Mouse (Mus musculus): ENCODE data around the gene Rcl1. TPM values are rescaled to one million over a fixed set of nuclear protein-coding genes. Genes with fewer than 3 reads are reported as not detected.
A peak's percentile ranks its signal among the peaks of the same experiment; 100 is the strongest.

Rcl1 gene
- total RNA-seq, 1 experiment: 70.5 TPM

DNA sequence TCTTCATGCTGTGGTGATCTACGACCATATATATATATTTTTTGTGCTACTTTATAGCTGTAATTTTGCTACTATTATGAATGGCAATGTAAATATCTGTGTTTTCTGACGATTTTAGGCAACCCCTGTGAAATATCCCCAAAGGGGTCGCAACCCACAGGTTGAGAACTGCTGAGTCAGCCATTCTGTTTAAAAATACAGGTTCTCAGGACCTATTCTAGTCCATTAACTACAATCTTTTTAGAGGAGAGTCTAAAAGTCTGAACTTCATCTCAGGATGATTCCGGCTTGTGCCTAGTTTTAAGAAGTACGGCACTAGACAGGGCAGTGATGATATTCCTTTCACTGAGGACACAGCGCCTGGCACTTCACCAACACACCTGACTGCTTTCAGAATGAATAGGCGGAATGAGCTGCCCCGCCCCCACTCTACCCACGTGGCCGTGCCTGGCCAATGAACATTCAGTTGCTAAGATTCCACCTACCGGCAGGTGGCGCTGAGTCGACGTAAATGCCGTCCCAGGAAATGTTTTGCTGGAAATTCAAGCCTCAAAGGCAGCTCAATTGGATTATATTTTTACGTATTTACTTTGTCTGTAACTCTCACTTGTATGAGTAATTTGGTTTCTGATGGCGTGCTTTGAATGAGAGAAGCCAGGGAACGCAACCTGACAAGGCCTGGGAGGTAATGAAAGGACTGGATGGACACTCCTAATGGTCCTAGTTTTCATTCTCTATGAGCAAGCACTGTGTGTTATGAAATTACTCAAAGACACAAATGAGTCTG is 37.4 kb upstream of the Rcl1 start:
- no peak overlapping the region for H3K27ac ChIP-seq (ENCODE audit: insufficient read depth, low read depth, low read length, poor library complexity, severe bottlenecking)
- no peaks in the 10 kb centered on the region for H3K9me3 ChIP-seq (ENCODE audit: control insufficient read depth, insufficient read depth, low read depth, low read length)
- no peaks in the 10 kb centered on the region for H3K36me3 ChIP-seq (ENCODE audit: control insufficient read depth, insufficient read depth, low read length, poor library complexity, severe bottlenecking)
- H3K9ac ChIP-seq (ENCODE audit: insufficient read depth, low read depth, low read length, poor library complexity, severe bottlenecking): no peak overlapping the region; the same call in 1 of the 2 replicates
- H3K4me3 ChIP-seq (ENCODE audit: insufficient read depth in 1 of 2, low read depth in 1 of 2, low read length in 2 of 2, poor library complexity in 1 of 2, severe bottlenecking in 1 of 2): peak overlapping the region in 1 of 2 experiments; percentile 42; a peak in 2 of 4 replicates
- TF ChIP-seq MAFK (IDR thresholded peaks at IDR 0.05; ENCODE audit: insufficient read depth, low read depth, low read length) (peak; percentile 98), CHD2 (IDR thresholded peaks at IDR 0.05; ENCODE audit: low read depth, low read length) (peak; percentile 52), HCFC1 (IDR thresholded peaks at IDR 0.05; ENCODE audit: borderline replicate concordance, insufficient read depth, low read length) (no peak)
- peak; percentile 87 for DNase-seq (ENCODE audit: low read depth, low spot score)
- peaks cover 11 to 12% of the 10 kb centered on the region in 2 experiments; a peak in 3 of 4 replicates for H3K4me1 ChIP-seq (ENCODE audit: control insufficient read depth in 2 of 2, insufficient read depth in 2 of 2, low read length in 2 of 2, poor library complexity in 1 of 2)
- in situ Hi-C loops (cut with MboI; ENCODE audit: low sequenced_read_pairs in 2 of 2, unreplicated experiment in 2 of 2): loop anchor here in 1 of 2 experiments (10.0 to 25.0 kb wide), 2 partner anchors 276 to 291 kb away; no protein-coding TSS in a partner anchor

DNA sequence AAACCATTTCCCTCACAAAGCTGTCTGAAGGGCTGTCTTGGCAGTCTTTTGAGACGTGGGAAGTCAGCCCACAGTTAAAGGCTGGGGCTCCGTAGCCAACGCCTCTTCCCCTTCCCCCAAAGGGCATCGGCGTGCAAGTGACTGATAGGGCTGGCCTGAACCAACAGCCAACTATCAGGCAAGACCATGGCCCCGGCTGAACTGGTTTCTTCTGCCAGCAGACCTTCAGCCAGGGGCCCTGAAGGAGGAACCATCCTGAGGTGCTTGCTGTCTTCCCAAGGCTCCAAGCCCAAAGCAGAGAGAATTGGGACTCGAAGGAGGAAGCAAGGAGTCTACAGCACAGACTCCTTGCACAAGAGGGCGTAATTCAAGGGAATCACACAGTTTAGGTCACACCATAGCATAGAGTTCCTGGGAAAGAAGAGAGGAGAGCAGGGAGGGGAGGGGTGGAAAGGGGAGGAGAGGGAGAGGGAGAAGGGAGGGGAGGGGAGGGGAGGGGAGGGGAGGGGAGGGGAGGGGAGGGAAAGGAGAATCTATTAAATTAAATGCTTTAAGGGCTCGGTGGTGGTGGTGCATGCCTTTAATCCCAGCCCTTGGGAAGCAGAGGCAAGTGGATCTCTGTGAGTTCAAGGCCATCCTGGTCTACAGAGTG is 36.6 kb upstream of the Rcl1 start:
- Histone ChIP-seq H3K27ac (ENCODE audit: insufficient read depth, low read depth, low read length, poor library complexity, severe bottlenecking) (peak overlapping the region; percentile 37), H3K36me3 (ENCODE audit: control insufficient read depth, insufficient read depth, low read length, poor library complexity, severe bottlenecking) (no peaks in the 10 kb centered on the region; the same call in 1 of the 2 replicates), H3K9ac (ENCODE audit: insufficient read depth, low read depth, low read length, poor library complexity, severe bottlenecking) (peak overlapping the region; percentile 8; the same call in 1 of the 2 replicates), H3K9me3 (ENCODE audit: control insufficient read depth, insufficient read depth, low read depth, low read length) (no peaks in the 10 kb centered on the region), H3K4me1 (ENCODE audit: control insufficient read depth in 2 of 2, insufficient read depth in 2 of 2, low read length in 2 of 2, poor library complexity in 1 of 2) (peaks cover 11 to 13% of the 10 kb centered on the region in 2 experiments; a peak in 3 of 4 replicates), H3K4me3 (ENCODE audit: insufficient read depth in 1 of 2, low read depth in 1 of 2, low read length in 2 of 2, poor library complexity in 1 of 2, severe bottlenecking in 1 of 2) (peak overlapping the region in 1 of 2 experiments; percentile 42; a peak in 2 of 4 replicates)
- no peak for TF ChIP-seq MAFK (IDR thresholded peaks at IDR 0.05; ENCODE audit: insufficient read depth, low read depth, low read length)
- no peak for TF ChIP-seq CHD2 (IDR thresholded peaks at IDR 0.05; ENCODE audit: low read depth, low read length)
- no peak for TF ChIP-seq HCFC1 (IDR thresholded peaks at IDR 0.05; ENCODE audit: borderline replicate concordance, insufficient read depth, low read length)
- no peak for TF ChIP-seq ZNF384 (IDR thresholded peaks at IDR 0.05; ENCODE audit: low read depth, low read length)
- no peak for TF ChIP-seq ZC3H11A (IDR thresholded peaks at IDR 0.05; ENCODE audit: borderline replicate concordance, low read depth, low read length)
- DNase-seq (ENCODE audit: low read depth, low spot score): no peak
- in situ Hi-C loops (cut with MboI; ENCODE audit: low sequenced_read_pairs in 2 of 2, unreplicated experiment in 2 of 2): loop anchor here in 1 of 2 experiments (10.0 to 25.0 kb wide), 2 partner anchors 277 to 290 kb away; no protein-coding TSS in a partner anchor

DNA sequence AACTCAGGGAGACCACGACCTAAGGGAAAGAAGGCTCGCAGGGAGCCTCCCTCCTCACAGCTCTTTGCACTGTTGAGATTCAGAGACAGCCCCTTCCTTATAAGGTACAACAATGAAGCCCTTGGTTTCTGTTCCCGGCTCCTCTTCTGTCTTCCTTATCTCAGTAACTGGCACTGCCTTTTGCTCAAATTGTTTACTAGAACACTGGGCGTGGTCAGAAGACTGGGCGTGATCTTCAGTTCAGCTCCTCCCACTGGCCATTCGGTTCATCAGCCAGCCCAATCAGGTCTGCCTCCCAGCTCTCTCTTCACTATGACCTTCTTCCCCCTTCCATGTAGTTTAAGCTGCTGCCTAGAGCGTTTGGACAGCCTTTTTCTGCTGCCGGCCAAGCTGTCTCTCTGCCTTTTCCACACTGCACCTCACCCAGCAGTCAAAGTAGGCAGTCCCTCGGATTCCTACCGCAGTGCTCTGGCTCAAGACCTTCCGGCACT is 34.1 kb upstream of the Rcl1 start:
- DNase-seq (ENCODE audit: low read depth, low spot score): peak; percentile 77
- in situ Hi-C loops (cut with MboI; ENCODE audit: low sequenced_read_pairs in 2 of 2, unreplicated experiment in 2 of 2): loop anchor here in 1 of 2 experiments (10.0 to 25.0 kb wide), 2 partner anchors 280 to 288 kb away; no protein-coding TSS in a partner anchor
- H3K9me3 ChIP-seq (ENCODE audit: control insufficient read depth, insufficient read depth, low read depth, low read length): no peaks in the 10 kb centered on the region
- peak overlapping the region; percentile 95 for H3K27ac ChIP-seq (ENCODE audit: insufficient read depth, low read depth, low read length, poor library complexity, severe bottlenecking)
- H3K4me1 ChIP-seq (ENCODE audit: control insufficient read depth in 2 of 2, insufficient read depth in 2 of 2, low read length in 2 of 2, poor library complexity in 1 of 2): peaks cover 10 to 11% of the 10 kb centered on the region in 2 experiments; a peak in 3 of 4 replicates
- peak overlapping the region; percentile 60 to 62 for H3K4me3 ChIP-seq (ENCODE audit: insufficient read depth in 1 of 2, low read depth in 1 of 2, low read length in 2 of 2, poor library complexity in 1 of 2, severe bottlenecking in 1 of 2)
- peak overlapping the region; percentile 53 for H3K9ac ChIP-seq (ENCODE audit: insufficient read depth, low read depth, low read length, poor library complexity, severe bottlenecking)
- no peaks in the 10 kb centered on the region; the same call in 1 of the 2 replicates for H3K36me3 ChIP-seq (ENCODE audit: control insufficient read depth, insufficient read depth, low read length, poor library complexity, severe bottlenecking)
- TF ChIP-seq HCFC1 (IDR thresholded peaks at IDR 0.05; ENCODE audit: borderline replicate concordance, insufficient read depth, low read length) (no peak), MAFK (IDR thresholded peaks at IDR 0.05; ENCODE audit: insufficient read depth, low read depth, low read length) (no peak), CHD2 (IDR thresholded peaks at IDR 0.05; ENCODE audit: low read depth, low read length) (no peak), ZNF384 (IDR thresholded peaks at IDR 0.05; ENCODE audit: low read depth, low read length) (no peak), ZC3H11A (IDR thresholded peaks at IDR 0.05; ENCODE audit: borderline replicate concordance, low read depth, low read length) (no peak)

DNA sequence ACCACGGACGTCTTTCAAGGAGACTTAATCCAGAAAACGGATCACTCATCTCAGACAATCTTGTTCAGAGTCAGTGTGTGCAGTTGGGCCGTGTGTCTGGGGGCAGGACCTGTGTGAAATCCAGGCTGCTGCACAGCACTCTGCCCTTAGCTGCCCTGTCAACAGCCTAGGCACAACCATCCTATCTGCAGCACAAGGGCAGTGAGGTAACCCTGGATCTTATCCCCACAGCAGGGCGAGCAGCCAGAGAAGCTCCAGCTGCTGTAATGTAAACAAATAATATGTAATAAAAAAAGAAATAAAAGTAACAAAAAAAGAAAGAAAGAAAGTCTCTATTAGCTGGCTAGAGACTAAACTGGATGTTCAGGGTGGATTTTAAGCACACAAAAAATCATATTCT is 32.0 kb upstream of the Rcl1 start:
- H3K36me3 ChIP-seq (ENCODE audit: control insufficient read depth, insufficient read depth, low read length, poor library complexity, severe bottlenecking): no peaks in the 10 kb centered on the region; the same call in 1 of the 2 replicates
- no peak overlapping the region for H3K4me3 ChIP-seq (ENCODE audit: insufficient read depth in 1 of 2, low read depth in 1 of 2, low read length in 2 of 2, poor library complexity in 1 of 2, severe bottlenecking in 1 of 2)
- no peak for TF ChIP-seq ZNF384 (IDR thresholded peaks at IDR 0.05; ENCODE audit: low read depth, low read length)
- TF ChIP-seq CHD2 (IDR thresholded peaks at IDR 0.05; ENCODE audit: low read depth, low read length): no peak
- no peak for TF ChIP-seq MAFK (IDR thresholded peaks at IDR 0.05; ENCODE audit: insufficient read depth, low read depth, low read length)
- no peak for TF ChIP-seq ZC3H11A (IDR thresholded peaks at IDR 0.05; ENCODE audit: borderline replicate concordance, low read depth, low read length)
- no peak for TF ChIP-seq HCFC1 (IDR thresholded peaks at IDR 0.05; ENCODE audit: borderline replicate concordance, insufficient read depth, low read length)
- in situ Hi-C loops (cut with MboI; ENCODE audit: low sequenced_read_pairs in 2 of 2, unreplicated experiment in 2 of 2): loop anchor here in 1 of 2 experiments (10.0 to 25.0 kb wide), 2 partner anchors 282 to 286 kb away; no protein-coding TSS in a partner anchor
- no peak for DNase-seq (ENCODE audit: low read depth, low spot score)
- no peaks in the 10 kb centered on the region for H3K9me3 ChIP-seq (ENCODE audit: control insufficient read depth, insufficient read depth, low read depth, low read length)
- peak overlapping the region; percentile 37; the same call in 1 of the 2 replicates for H3K27ac ChIP-seq (ENCODE audit: insufficient read depth, low read depth, low read length, poor library complexity, severe bottlenecking)
- peaks cover 8 to 10% of the 10 kb centered on the region in 2 experiments; a peak in 3 of 4 replicates for H3K4me1 ChIP-seq (ENCODE audit: control insufficient read depth in 2 of 2, insufficient read depth in 2 of 2, low read length in 2 of 2, poor library complexity in 1 of 2)
- H3K9ac ChIP-seq (ENCODE audit: insufficient read depth, low read depth, low read length, poor library complexity, severe bottlenecking): no peak overlapping the region
